Mouse (Mus musculus) CH12.LX (cell line): ENCODE measurements at regions not wholly inside any gene's neighbourhood (a gene's known extent, or its start where the extent isn't known, plus 50 kb on each side); places are given as distances from the start of the nearest gene placed in this dataset.

Source experiments
- DNase-seq: peaks from one replicate; pipeline ENCODE4 v3.0.0-alpha.2; 2013; ENCODE audit errors: extremely low read depth
- H3K27ac ChIP-seq: 2 replicates; pipeline ENCODE4 v1.5.1; 2012; ENCODE audit warnings: low read depth, mild to moderate bottlenecking, control low read depth, moderate library complexity; ENCODE audit not compliant: insufficient read depth
- H3K27me3 ChIP-seq: replicated peaks from 2 replicates; pipeline ENCODE3; 2012; ENCODE audit warnings: inconsistent platforms
- H3K36me3 ChIP-seq, 2 experiments: replicated peaks in 1 of 2; 2 replicates each; pipeline versions ENCODE3 to v1.6.1; 2012; ENCODE audit warnings: inconsistent platforms in 1 of 2, low read length in 1 of 2, mild to moderate bottlenecking in 1 of 2, mixed read lengths in 1 of 2, moderate library complexity in 1 of 2; ENCODE audit not compliant: control insufficient read depth in 1 of 2, insufficient read depth in 1 of 2
- H3K4me1 ChIP-seq, 2 experiments: 2 replicates each; pipeline ENCODE4 v1.6.1; 2012; ENCODE audit warnings: inconsistent platforms in 1 of 2, moderate library complexity in 1 of 2; ENCODE audit not compliant: insufficient read depth in 2 of 2, control insufficient read depth in 1 of 2
- H3K4me2 ChIP-seq: 2 replicates; pipeline ENCODE4 v1.6.1; 2012; ENCODE audit warnings: low read depth, mild to moderate bottlenecking, control low read depth; ENCODE audit not compliant: poor library complexity, insufficient read depth, severe bottlenecking
- H3K4me3 ChIP-seq, 3 experiments: fragments of 150-350 bp in 1 of 3; sonication (generic) in 1 of 3; replicated peaks in 1 of 3; 2 replicates each; pipeline versions ENCODE3 to v1.5.1; 2011 to 2012; ENCODE audit warnings: low read depth in 2 of 3, low read length in 2 of 3, mild to moderate bottlenecking in 2 of 3, moderate library complexity in 2 of 3, control low read depth in 1 of 3, improper control_type of control experiment in 1 of 3, inconsistent platforms in 1 of 3, mixed read lengths in 1 of 3; ENCODE audit not compliant: poor library complexity in 1 of 3
- H3K79me2 ChIP-seq: replicated peaks from 2 replicates; pipeline ENCODE4 v1.6.1; 2012; ENCODE audit warnings: mild to moderate bottlenecking, moderate library complexity; ENCODE audit not compliant: control insufficient read depth, poor library complexity, insufficient read depth, severe bottlenecking; ENCODE audit errors: extremely low read depth
- H3K9ac ChIP-seq: 2 replicates; pipeline ENCODE4 v1.6.1; 2012; ENCODE audit warnings: low read depth, mild to moderate bottlenecking, control low read depth, moderate library complexity; ENCODE audit not compliant: insufficient read depth
- H3K9me3 ChIP-seq: replicated peaks from 2 replicates; pipeline ENCODE3; 2012; ENCODE audit warnings: low read length, inconsistent platforms, mixed read lengths
- CHD2 ChIP-seq: IDR thresholded peaks from 2 replicates; pipeline ENCODE4 v1.6.1; 2011; ENCODE audit warnings: low read length, improper control_type of control experiment
- CTCF ChIP-seq, 2 experiments: IDR thresholded peaks in 1 of 2; conservative IDR thresholded peaks in 1 of 2; 2 replicates each; pipeline ENCODE4 v1.5.1; 2011 to 2012; ENCODE audit warnings: low read depth in 2 of 2, low read length in 2 of 2, improper control_type of control experiment in 1 of 2, inconsistent platforms in 1 of 2, mild to moderate bottlenecking in 1 of 2, moderate library complexity in 1 of 2
- ELF1 ChIP-seq: IDR thresholded peaks from 2 replicates; pipeline ENCODE4 v1.6.1; 2014; ENCODE audit warnings: low read depth, mild to moderate bottlenecking, inconsistent platforms, low read length, improper control_type of control experiment
- ETS1 ChIP-seq: conservative IDR thresholded peaks from 2 replicates; pipeline ENCODE4 v1.6.1; 2012; ENCODE audit warnings: low read depth, mild to moderate bottlenecking, inconsistent platforms, low read length, improper control_type of control experiment, moderate library complexity
- GABPA ChIP-seq: IDR thresholded peaks from 2 replicates; pipeline ENCODE4 v1.6.1; 2012; ENCODE audit warnings: low read depth, low read length, improper control_type of control experiment, inconsistent platforms; ENCODE audit not compliant: insufficient replicate concordance
- HCFC1 ChIP-seq: IDR thresholded peaks from 2 replicates; pipeline ENCODE4 v1.6.1; 2012; ENCODE audit warnings: low read depth, mild to moderate bottlenecking, inconsistent platforms, low read length, improper control_type of control experiment
- IRF4 ChIP-seq: IDR thresholded peaks from 2 replicates; pipeline ENCODE4 v1.6.1; 2014; ENCODE audit warnings: low read depth, mild to moderate bottlenecking, inconsistent platforms, low read length, improper control_type of control experiment
- MAFK ChIP-seq: IDR thresholded peaks from 2 replicates; pipeline ENCODE4 v1.6.1; 2011; ENCODE audit warnings: low read length, improper control_type of control experiment; ENCODE audit not compliant: insufficient replicate concordance
- MAX ChIP-seq: IDR thresholded peaks from 2 replicates; pipeline ENCODE4 v1.6.1; 2011; ENCODE audit warnings: low read length, improper control_type of control experiment
- MAZ ChIP-seq: IDR thresholded peaks from 2 replicates; pipeline ENCODE4 v1.6.1; 2012; ENCODE audit warnings: low read depth, mild to moderate bottlenecking, inconsistent platforms, low read length, improper control_type of control experiment, moderate library complexity
- MEF2A ChIP-seq: IDR thresholded peaks from 2 replicates; pipeline ENCODE4 v1.6.1; 2014; ENCODE audit warnings: low read depth, mild to moderate bottlenecking, inconsistent platforms, low read length, improper control_type of control experiment, borderline replicate concordance
- MYC ChIP-seq: IDR thresholded peaks from 2 replicates; pipeline ENCODE4 v1.6.1; 2011; ENCODE audit warnings: low read depth, mild to moderate bottlenecking, improper control_type of control experiment, low read length
- NELFE ChIP-seq: IDR thresholded peaks from 2 replicates; pipeline ENCODE4 v1.6.1; 2011; ENCODE audit warnings: low read depth, low read length, improper control_type of control experiment
- NRF1 ChIP-seq: IDR thresholded peaks from 2 replicates; pipeline ENCODE4 v1.6.1; 2014; ENCODE audit warnings: low read depth, mild to moderate bottlenecking, inconsistent platforms, low read length, improper control_type of control experiment, moderate library complexity
- POLR2A ChIP-seq: IDR thresholded peaks from 2 replicates; pipeline ENCODE4 v1.6.1; 2011; ENCODE audit warnings: low read depth, mild to moderate bottlenecking, improper control_type of control experiment, low read length
- POLR2AphosphoS2 ChIP-seq: IDR thresholded peaks from 2 replicates; pipeline ENCODE4 v1.6.1; 2011; ENCODE audit warnings: low read depth, low read length, improper control_type of control experiment
- UBTF ChIP-seq: IDR thresholded peaks from 2 replicates; pipeline ENCODE4 v1.6.1; 2012; ENCODE audit warnings: low read depth, mild to moderate bottlenecking, inconsistent platforms, low read length, improper control_type of control experiment, moderate library complexity
- USF1 ChIP-seq: IDR thresholded peaks from 2 replicates; pipeline ENCODE4 v1.6.1; 2014; ENCODE audit warnings: low read depth, mild to moderate bottlenecking, inconsistent platforms, low read length, improper control_type of control experiment
- ZC3H11A ChIP-seq: IDR thresholded peaks from 2 replicates; pipeline ENCODE4 v1.6.1; 2012; ENCODE audit warnings: low read depth, mild to moderate bottlenecking, inconsistent platforms, low read length, improper control_type of control experiment
- ZKSCAN1 ChIP-seq: IDR thresholded peaks from 2 replicates; pipeline ENCODE4 v1.6.1; 2012; ENCODE audit warnings: low read depth, inconsistent platforms, low read length, improper control_type of control experiment, borderline replicate concordance
- dilution Hi-C: fragments of 300-500 bp; cut with MboI; formaldehyde crosslinking; loops from 2 replicates; pipeline ENCODE4 v1.14.3; 2020; ENCODE audit warnings: low sequenced_read_pairs; ENCODE audit not compliant: extremely low pct_unique_long_range_greater_than_20kb, extremely low pct_ligation_motif_present
- in situ Hi-C: fragments of 300-500 bp; cut with MboI; formaldehyde crosslinking; loops from 3 replicates; pipeline ENCODE4 v1.14.3; 2019; ENCODE audit warnings: low sequenced_read_pairs, low pct_ligation_motif_present, low pct_unique_long_range_greater_than_20kb, mixed read lengths

GRCm38 (mm10) chr5:81878563-81878962 lies 858.6 kb downstream of the Adgrl3 start:
- no peak for DNase-seq
- Histone ChIP-seq H3K27me3 (no peaks in the 10 kb centered on the region), H3K4me3 (no peak overlapping the region), H3K36me3 (no peaks in the 10 kb centered on the region), H3K4me2 (no peak overlapping the region), H3K9me3 (no peaks in the 10 kb centered on the region), H3K4me1 (no peaks in the 10 kb centered on the region), H3K9ac (no peak overlapping the region), H3K27ac (no peak overlapping the region), H3K79me2 (no peaks in the 10 kb centered on the region)
- dilution Hi-C loops (no loop called here), in situ Hi-C loops (no loop called here)
- no peak for TF ChIP-seq GABPA

GRCm38 (mm10) chr5:81893358-81893757 lies 873.4 kb downstream of the Adgrl3 start:
- Histone ChIP-seq H3K9ac (no peak overlapping the region), H3K27me3 (no peaks in the 10 kb centered on the region), H3K27ac (no peak overlapping the region), H3K4me3 (no peak overlapping the region), H3K79me2 (no peaks in the 10 kb centered on the region), H3K4me2 (no peak overlapping the region), H3K4me1 (no peaks in the 10 kb centered on the region), H3K9me3 (no peaks in the 10 kb centered on the region), H3K36me3 (no peaks in the 10 kb centered on the region)
- dilution Hi-C loops, result no loop called here
- in situ Hi-C loops, result no loop called here
- DNase-seq, result no peak
- TF ChIP-seq CTCF (conservative IDR thresholded peaks at IDR 0.05 in 1 of 2, IDR thresholded peaks at IDR 0.05 in 1 of 2; ENCODE audit: low read depth in 2 of 2, low read length in 2 of 2), result no peak
- no peak for TF ChIP-seq NELFE

- H3K9ac ChIP-seq, result no peak overlapping the region
- H3K9me3 ChIP-seq, result no peaks in the 10 kb centered on the region
- H3K79me2 ChIP-seq, result no peaks in the 10 kb centered on the region
- dilution Hi-C loops, result no loop called here
- no peak for DNase-seq
- H3K4me2 ChIP-seq, result no peak overlapping the region
- no peaks in the 10 kb centered on the region for H3K36me3 ChIP-seq
- no peaks in the 10 kb centered on the region for H3K4me1 ChIP-seq
- no peak overlapping the region for H3K27ac ChIP-seq
- TF ChIP-seq NRF1 (no peak), MAZ (no peak), MAX (no peak), ZKSCAN1 (no peak), IRF4 (no peak), MYC (no peak), HCFC1 (no peak), MAFK (no peak), CHD2 (no peak), POLR2A (no peak), UBTF (no peak), ETS1 (no peak), ELF1 (no peak), MEF2A (no peak), CTCF (conservative IDR thresholded peaks at IDR 0.05 in 1 of 2, IDR thresholded peaks at IDR 0.05 in 1 of 2; ENCODE audit: low read depth in 2 of 2, low read length in 2 of 2) (no peak), POLR2AphosphoS2 (no peak), USF1 (no peak), ZC3H11A (no peak)
- no peaks in the 10 kb centered on the region for H3K27me3 ChIP-seq
- H3K4me3 ChIP-seq, result no peak overlapping the region
- in situ Hi-C loops, result no loop called here
These were observed 889.4 kb downstream of the Adgrl3 start for GRCm38 (mm10) chr5:81909368-81909767.
